Mouse (Mus musculus): ENCODE results near the gene Arnt.
"Not testable (repeated sequence)": the region's sequence is repeated elsewhere in the genome, so short reads cannot be mapped to it uniquely, and the experiment has no call there.

The Arnt gene

DNA sequence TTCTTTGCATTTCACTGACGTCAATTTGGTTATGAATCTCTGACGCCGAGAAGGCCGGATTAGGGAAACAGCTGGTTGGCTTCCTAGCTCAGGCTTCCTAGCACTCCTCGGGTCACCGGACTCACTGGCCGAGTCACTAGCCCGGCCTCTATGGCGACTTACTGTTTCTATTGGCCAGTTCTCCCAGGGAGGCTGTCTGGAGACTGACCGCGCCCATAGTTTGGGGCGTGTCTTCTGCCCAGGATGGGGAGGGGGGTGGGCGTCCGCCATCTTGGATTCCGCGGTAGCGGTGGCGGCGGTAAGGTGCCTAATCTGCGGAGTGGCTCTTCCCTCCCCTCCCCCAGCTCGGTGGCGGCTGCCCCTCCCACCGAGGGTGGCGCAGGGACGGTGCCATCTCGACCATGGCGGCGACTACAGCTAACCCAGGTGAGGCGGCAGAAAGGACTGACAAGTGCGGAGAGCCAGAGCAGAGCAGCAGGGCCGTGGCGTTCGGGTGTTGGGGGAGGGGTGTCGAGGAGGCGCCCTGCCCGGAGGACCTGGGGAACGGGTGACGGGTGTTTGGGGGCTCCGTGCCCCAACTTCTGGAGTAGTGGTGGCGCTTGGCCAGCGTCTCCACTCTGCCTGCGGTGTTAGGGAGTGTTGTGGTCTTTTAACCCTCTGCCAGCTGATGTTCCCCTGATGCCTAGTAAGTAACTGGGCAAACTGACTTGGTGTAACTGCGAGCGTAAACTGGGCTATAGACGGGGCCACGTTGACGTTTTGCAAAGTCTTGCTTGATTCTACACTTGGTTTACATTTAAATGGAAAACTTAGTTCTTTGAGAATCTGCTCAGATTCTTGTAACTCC is at the start of gene Arnt:
Gene Arnt, plus strand, starts transcription at position 253 of the 847 bp plus-strand sequence.
- peak; percentile 99 for DNase-seq (ENCODE audit: low read depth, low spot score)

DNA sequence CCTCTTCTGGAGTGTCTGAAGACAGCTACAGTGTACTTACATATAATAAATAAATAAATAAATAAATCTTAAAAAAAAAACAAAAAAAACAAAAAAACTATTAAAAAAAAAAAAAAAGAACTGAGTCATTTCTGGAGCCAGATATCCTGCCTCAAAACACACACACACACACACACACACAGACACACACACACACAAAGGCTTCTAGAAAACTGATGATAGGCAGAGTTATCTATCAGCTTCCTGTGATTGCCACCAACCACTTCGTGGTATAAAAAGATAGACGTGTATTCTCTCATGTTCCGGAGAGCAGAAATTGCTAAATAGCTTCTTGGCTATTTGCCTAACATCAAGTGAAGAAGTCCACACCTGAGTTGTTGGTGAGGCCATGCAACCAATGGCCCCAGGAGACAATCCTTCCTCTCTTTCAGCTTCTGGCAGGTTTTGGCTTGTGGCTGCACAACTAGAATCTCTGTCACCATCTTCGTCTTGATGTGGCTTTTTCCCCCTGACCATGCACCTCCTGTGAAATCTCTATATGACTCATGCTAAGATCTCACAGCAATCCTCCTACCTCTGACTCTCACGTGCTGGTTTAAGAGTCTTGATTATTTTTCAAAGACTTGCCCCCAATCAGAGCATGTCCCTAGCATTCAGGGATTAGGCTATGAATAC is 48.6 kb upstream of the Arnt start:
- no peak for DNase-seq (ENCODE audit: low read depth, low spot score)

DNA sequence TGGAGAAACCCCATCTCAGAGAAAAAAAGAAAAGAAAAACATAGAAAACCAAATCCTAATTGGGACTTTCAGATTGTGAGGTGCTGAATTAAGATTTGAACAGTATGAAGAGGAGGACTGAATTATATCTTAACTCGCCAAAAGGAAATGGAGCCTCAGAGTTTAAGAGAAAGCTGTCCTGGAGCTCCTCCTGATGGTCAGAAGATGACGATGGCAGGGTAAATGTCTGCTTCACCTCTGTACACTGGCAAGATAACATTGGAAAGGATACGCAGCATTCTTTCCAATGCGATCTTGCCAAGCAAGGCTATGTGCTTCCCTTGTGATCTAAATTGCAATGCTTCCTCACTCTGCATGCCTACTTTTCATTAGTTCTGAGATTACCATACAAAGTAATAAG is 39.8 kb upstream of the Arnt start:
- DNase-seq (ENCODE audit: low read depth, low spot score), result peak; percentile 62

DNA sequence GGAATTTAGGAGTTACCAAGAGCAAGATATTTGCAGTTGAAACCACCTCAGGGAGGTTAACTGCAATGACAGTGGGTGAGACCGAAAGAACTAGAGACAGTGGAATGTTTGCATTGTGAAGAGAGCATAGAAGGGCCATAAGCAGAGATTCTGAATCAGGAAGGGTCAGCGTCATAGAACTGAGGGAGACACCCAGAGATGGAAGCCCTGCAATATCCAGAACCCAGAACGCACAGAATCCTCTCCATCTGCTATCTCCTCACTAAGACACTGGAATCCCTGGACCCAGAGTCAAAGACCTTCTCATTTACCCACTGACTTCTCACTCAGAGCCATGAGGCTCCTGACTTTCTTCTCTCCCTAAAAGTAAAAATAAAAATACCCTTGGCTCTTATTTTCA is 31.4 kb upstream of the Arnt start, which contains the start of gene 4930558C23Rik:
Gene 4930558C23Rik, minus strand, starts transcription at position 101 of the 400 bp plus-strand sequence.
- no peak for DNase-seq (ENCODE audit: low read depth, low spot score)

DNA sequence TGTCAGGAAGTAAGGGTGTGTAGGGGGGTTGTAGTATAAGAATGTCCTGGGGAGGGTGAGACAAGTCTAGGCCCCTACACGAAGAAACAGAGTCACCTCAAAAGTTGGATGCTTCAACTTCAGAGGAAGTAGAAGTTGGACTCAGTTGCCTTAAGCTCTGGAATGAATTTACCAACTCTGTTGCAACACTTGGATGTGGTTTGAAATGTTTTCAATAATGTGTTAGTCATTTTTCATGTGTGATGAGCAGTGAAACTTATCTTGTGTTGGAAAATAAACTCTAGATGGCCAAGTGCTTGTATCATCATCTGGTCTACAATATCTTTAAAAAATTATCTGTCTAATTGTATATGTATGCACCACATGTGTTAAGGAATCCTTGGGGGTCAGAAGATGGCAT is 26.5 kb upstream of the Arnt start:
- DNase-seq (ENCODE audit: low read depth, low spot score), result no peak

DNA sequence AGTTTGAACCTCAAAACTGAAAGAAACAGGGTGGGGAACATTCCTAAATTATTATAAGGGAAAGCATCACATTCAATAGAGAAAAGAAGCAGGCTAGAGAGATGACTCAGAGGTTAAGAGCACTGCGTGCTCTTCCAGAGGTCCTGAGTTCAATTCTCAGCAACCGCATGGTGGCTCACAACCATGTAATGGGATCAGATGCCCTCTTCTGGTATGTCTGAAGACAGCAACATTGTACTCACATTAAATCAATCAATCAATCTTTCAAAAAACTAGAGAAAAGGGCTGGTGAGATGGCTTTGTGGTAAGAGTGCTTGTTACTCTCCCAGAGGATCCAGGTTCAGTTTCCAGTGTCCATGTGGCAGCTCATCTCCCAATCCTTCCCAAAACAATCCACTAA is 25.3 kb upstream of the Arnt start:
- DNase-seq (ENCODE audit: low read depth, low spot score), result no peak

DNA sequence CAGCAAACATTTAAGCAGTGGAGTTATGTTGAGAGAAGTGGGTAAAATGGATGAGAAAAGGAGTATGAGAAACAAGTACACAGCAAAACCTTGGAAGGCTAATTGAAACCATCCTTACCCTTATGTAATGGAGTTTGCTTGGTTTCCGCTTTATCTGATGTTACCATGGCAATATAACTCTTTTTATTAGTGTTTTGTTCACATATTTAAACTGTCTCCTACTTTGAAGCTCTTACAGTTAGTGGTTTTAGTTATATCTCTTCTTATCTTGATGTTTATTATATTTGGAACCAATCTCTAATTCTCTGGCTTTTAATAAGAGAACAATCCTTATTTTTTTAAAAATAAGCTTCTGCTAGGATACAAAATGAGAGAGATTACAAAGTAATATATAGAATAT is 21.9 kb upstream of the Arnt start:
- DNase-seq (ENCODE audit: low read depth, low spot score), result no peak

DNA sequence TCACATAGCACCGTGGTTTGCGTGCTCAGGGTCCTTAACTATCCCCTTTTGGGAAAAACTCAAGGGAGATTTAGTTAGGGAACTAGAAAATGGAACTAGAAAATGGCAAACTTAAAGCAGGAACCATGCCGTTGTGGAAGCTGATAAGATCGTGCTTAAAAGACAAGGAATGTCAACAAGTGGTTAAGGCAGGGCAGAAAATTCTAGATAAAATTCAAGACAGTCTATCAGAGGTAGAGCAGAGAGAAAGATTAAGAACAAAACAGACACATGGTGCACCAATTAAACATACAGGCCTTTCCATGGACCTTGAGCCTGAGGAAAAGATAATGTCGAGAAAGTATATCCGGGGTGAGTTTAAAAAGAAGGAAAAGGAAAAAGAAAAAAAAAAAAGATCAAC is 16.3 kb upstream of the Arnt start:
- DNase-seq (ENCODE audit: low read depth, low spot score), result no peak

DNA sequence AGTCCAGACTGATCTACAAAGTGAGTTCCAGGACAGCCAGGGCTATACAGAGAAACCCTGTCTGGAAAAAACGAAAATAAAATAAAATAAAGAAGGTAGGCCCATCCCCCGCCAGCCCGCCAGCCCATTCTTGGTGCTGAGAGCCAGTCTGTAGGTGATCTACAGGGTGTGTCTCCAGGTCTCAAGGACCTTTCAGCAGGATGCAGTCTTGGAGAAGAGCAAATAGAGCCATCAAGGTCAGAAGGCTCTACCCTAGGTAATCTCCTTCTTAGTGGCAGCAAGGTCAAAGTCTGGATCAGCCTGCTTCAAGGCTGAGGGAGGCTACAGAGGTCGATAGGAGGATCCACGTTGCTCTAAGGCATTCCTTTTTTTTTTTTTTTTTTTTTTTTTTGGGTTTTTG is 7.7 kb upstream of the Arnt start:
- DNase-seq (ENCODE audit: low read depth, low spot score), result peak; percentile 81

DNA sequence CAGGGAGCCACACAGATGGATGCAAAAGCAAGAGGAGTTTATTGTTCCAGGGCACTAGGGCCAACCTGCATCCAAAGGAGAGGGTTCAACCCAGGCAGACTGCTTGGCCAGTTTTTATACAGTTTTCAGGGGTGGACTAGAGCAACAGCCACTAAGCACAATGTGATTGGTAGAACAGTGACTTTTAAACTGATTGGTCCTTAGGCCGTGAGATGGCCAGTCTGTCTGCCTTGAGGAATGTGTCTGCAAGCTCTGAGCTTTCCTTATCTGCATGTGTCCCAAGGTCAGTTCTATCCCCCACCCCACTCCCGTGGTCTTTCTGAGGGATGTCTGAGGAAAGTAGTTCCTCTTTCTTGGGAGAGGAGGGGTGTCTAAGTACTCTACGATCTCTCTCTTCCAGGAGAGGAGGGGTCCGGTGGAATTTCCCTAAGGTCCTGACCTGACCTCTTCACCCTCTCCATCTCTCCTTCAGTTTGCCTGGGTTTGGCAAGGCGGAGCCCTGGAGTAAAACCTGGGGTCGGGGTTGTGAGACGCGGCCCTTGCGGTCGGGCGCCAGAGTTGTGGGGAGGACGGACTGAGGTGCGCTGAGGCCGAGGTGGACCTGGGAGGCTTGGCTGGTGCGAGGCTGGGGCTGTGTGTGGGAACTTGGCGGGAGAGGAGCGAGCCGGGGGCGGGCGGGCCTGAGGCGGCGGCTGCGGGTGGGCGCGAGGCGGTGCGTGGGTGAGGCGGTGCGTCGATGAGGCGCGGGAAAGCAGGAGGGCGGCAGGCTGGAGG is 6.9 kb upstream of the Arnt start:
- peak; percentile 85 for DNase-seq (ENCODE audit: low read depth, low spot score)

DNA sequence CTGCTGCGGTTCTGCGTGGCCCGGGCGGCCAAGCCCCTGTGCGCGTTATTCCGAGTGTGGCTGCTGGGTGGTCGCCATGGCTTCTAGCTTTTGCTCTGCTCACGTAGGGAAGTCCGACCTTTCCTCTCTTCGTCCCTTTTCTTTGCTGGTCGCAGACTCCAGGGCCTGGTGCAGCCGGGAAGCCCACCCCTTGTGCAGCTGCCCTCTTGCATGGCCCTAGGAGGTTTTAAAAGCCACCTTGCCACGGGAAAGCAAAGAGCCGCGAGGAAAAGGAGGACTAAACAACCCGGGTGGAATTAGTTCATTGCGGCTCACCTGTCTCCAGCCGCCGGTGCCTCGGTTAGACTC is 6.3 kb upstream of the Arnt start:
- DNase-seq (ENCODE audit: low read depth, low spot score), result not testable (repeated sequence)

DNA sequence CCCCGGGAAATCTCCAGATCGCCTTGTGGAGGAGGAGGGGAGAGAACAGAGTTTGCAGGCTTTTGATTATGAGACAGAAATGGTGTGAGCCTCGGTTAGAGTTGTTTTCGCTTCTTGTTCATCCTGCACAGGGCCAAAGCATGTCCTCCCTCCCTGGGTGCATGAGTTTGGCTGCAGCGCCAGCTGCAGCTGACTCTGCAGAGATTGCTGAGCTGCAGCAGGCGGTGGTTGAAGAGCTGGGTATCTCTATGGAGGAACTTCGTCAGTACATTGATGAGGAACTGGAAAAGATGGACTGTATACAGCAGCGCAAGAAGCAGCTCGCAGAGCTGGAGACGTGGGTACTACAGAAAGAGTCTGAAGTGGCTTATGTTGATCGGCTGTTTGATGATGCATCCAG is 5.8 kb upstream of the Arnt start:
- not testable (repeated sequence) for DNase-seq (ENCODE audit: low read depth, low spot score)

DNA sequence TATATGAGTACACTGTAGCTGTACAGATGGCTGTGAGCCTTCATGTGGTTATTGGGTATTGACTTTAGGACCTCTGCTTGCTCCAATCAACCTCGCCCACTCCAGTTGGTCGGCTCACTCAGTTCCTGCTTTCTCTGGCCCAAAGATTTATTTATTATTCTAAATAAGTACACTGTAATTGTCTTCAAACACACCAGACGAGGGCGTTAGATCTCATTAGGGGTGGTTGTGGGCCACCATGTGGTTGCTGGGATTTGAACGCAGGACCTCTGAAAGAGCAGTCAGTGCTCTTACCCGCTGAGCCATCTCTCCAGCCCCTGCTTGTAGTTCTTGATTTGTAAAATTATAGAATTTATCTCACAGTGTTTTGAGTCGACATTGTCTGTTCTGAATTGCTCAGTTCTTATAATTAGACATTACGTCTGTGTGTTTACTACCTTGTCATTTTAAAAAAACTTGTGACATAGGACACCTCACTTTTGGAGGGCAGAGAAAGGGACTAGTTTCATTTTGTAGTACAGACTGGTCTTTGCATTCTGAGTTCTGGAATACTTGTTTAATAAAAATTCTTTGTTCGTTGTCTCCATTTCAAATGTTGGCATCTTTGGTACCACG is 780 bp upstream of the Arnt start:
- DNase-seq (ENCODE audit: low read depth, low spot score), result no peak

DNA sequence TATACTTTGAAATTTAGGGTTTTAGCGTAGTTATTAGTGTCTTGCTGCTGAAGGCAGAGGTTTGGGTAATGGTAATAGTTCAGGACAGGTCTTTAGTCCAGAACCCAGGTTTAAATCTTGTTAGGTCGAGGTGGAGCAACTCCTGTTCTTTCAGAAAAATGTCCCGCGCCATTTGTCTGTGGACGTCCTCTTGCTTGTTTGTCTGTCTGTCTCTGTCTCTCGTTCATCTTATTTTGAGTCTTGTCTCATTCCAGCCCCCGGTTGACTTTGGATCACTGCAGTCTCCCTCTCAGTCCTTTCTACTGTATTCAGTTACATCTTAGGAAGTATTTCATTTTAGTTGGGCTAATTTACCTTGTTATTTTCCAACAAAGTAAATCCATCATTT is 789 bp downstream of the Arnt start:
- DNase-seq (ENCODE audit: low read depth, low spot score), result no peak

DNA sequence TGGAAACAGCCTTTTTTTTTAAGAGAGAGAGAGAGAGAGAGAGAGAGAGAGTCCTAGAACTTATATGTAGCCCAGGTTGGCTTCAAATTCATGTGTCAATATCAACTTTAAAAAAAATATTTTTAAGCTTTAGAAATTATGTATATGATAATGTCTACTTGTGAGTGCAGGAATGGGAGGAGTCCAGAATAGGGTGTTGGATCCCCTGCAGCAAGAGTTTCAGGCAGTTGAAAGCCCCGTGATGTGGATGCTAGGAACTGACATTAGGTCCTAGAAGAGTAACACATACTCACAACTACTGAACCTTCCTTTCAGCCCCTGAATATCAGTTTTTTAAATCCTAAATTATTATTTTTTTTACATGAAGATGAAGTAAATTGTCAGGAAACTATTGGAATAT is 1.4 kb downstream of the Arnt start:
- DNase-seq (ENCODE audit: low read depth, low spot score), result no peak

DNA sequence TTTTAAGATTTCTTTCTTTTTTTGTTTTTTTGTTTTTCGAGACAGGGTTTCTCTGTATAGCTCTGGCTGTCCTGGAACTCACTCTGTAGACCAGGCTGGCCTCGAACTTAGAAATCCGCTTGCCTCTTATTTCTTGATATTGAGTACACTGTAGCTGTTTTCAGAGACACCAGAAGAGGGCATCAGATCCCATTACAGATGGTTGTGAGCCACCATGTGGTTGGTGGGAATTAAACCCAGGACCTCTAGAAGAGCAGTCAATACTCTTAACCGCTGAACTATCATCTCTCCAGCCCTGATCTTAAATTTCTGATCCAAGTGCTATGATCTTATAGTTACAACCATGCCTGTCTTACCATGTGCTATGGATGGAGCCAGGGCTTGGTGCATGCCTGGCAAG is 4.4 kb downstream of the Arnt start:
- DNase-seq (ENCODE audit: low read depth, low spot score), result peak; percentile 57

DNA sequence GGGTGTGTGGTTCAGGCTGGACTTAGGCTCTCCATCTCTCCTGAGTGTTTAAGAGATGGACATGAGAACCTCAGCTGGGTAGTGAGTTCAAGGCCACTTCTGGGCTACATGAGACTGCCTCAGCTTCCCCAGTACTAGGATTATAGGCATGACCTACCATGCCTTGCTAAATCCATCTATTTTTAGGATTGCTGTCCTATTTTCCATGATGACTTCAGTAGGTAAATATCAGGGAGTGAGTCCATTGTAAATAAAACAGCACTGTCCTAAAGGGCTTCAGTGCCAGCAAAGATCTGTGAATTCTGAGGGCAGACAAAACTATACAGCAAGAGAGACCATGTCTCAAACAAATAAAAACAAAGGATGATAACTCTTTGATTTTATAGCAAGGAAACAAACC is 5.5 kb downstream of the Arnt start:
- DNase-seq (ENCODE audit: low read depth, low spot score), result no peak

DNA sequence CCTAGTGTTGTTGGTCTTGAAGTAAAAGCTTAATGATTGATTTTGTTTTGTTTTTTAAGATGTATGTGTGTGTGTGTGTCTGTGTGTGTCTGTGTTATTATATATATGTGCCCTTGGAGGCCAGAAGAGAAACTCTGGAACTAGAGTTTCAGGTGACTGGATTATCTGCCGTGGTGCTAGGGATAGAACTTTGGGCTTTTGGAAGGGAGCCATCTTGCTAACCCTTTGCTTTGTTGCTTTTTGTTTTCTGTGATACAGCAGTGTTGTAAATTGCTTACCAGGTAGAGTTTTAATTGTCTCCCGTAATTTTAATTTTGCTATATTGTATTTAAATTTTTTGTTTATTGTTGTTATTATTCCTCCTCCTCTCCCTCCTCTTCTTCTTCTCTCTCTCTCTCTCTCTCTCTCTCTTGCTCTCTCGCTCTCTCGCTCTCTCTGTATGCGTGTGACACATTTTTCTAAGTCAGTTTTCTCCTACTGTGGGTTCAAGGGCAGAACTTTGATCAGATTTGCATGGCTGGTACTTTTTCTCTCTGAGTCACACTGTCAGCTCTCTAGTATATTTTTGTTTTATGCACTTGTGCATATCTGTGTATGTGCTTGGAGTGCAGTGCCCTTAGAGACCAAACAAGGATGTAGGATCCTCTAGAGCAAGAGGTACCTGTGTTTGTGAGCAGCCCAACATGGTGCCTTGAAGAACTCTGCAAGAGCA is 8.4 kb downstream of the Arnt start:
- no peak for DNase-seq (ENCODE audit: low read depth, low spot score)

DNA sequence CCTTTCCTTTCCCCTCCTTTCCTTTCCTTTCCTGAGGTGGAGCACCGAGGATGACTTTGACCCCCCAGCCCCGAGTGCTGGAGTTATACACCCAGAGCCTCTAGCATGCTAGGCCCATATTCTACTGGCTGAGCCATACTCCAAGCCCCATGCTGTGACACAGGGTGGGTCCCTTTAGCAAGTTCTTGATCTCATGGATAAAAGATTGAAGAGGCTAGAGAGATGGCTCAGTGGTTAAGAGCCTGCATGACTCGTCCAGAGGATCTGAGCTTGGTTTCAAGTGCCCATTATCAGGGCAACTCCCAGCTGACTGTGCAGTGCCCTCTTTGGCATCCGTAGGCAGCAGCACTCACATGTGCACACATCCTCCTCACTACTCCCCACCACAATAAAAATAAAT is 11.1 kb downstream of the Arnt start:
- DNase-seq (ENCODE audit: low read depth, low spot score), result peak; percentile 54

DNA sequence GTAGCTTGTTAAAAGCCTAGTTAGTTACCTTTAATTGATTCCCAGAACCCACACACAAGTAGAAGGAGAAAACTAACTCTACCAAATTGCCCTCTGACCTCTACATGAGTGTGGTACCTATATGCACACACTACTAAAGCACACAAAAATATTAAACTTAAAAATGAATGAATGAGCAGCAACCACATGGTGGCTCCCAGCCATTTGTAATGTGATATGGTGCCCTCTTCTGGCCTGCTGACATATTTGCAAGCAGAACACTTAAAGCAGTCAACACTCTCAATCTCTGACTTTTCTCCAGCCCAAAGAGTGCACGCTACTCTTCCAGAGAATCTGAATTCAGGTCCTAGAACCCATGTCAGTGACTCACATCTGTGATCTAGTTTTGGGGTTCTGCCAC is 16.2 kb downstream of the Arnt start:
- peak; percentile 64 for DNase-seq (ENCODE audit: low read depth, low spot score)

DNA sequence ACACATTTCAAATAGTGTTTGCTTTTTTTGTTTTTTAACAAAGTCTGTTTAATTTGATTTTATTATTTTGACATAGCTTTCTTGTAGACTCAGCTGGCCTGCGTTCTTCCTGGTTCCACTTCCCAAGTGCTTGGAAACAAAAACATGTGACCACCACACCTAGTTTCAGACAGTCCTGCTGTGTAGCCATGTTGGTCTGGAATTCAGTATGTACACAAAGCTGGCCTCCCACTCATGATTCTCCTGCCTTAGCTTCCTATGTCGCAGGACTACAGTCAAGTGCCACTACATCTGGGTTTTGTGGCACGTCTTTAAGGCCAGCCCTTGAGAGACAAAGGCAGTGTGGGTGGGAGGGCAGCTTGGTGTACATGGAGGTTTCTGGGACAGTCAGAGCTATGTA is 16.7 kb downstream of the Arnt start:
- DNase-seq (ENCODE audit: low read depth, low spot score), result no peak
